ENCODE assay signal across 15 mouse cellular contexts in the genomic region with DNA sequence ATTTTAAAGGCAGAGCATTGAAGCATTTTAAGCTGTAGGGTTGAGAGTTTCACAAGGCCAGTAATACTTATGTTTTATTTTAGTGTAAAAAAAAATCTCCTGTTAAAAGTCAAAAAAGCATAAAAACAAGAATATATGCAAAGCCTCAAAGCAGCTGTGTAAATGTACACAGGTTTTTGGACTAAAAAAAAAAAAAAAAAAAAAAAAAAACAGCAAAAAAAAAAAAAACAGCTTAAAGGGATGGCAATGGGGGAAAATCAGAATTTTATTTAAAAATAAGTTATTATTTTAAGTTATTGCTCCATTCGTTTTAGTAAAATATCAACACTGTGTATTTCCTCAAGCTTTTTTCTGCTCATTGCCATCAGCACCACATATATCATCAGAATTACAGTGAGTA.
"Had no signal": no experiment of that assay in that cellular context is flagged by ENCODE, and none has a peak within 500 bp of the region (broad histone marks: within the 10 kb centered on the region; RNA-seq: fewer than 3 reads in every experiment).

No protein-coding gene starts in this region.

- H3K4me1 ChIP-seq: neural tube, embryonic 12.5 days; neural tube, embryonic 13.5 days; neural tube, embryonic 15.5 days; stomach, embryonic 15.5 days had no signal

- H3K36me3 ChIP-seq: neural tube, embryonic 12.5 days; neural tube, embryonic 13.5 days; neural tube, embryonic 15.5 days; stomach, embryonic 15.5 days had no signal

- H3K27ac ChIP-seq: neural tube, embryonic 12.5 days; neural tube, embryonic 13.5 days; neural tube, embryonic 15.5 days; stomach, embryonic 15.5 days; stomach, postnatal 0 days had no signal

- H3K4me3 ChIP-seq: neural tube, embryonic 12.5 days; neural tube, embryonic 13.5 days; neural tube, embryonic 15.5 days; stomach, embryonic 15.5 days had no signal

- H3K27me3 ChIP-seq: neural tube, embryonic 12.5 days; neural tube, embryonic 13.5 days; neural tube, embryonic 15.5 days; stomach, embryonic 15.5 days had no signal

- H3K9me3 ChIP-seq: neural tube, embryonic 12.5 days; neural tube, embryonic 13.5 days; neural tube, embryonic 15.5 days; stomach, embryonic 15.5 days had no signal

- DNase-seq: retina, postnatal 1 day; right cerebral cortex, adult 18-20 months; right cerebral cortex, postnatal 14 days; right cerebral cortex, postnatal 25 days; right cerebral cortex, postnatal 4 days; spleen, adult 18-20 months; thymus, adult 18-20 months; thymus, adult 2 months; thymus, postnatal 25 days; thymus, postnatal 36 days had no signal

- H3K9ac ChIP-seq: neural tube, embryonic 12.5 days; neural tube, embryonic 13.5 days; neural tube, embryonic 15.5 days; stomach, embryonic 15.5 days had no signal

- H3K4me2 ChIP-seq: neural tube, embryonic 12.5 days; neural tube, embryonic 13.5 days; neural tube, embryonic 15.5 days; stomach, embryonic 15.5 days had no signal
